Mouse (Mus musculus) T-helper 1 cell (primary cell): ENCODE results near the gene Large2.
"Not testable (repeated sequence)": the region's sequence is repeated elsewhere in the genome, so short reads cannot be mapped to it uniquely, and the experiment has no call there.

Experiments used
- in situ Hi-C: fragments of 300-600 bp; cut with MboI, MseI; formaldehyde crosslinking; loops from one replicate; pipeline ENCODE4 v1.15.1; 2025; ENCODE audit warnings: high pct_unique_total_duplicates

Gene Large2

GRCm38 (mm10) chr2:92374514-92374913 is at the start of gene Large2, which contains the start of gene Pex16:
Large2 (minus strand) TSS chr2:92374869.
Pex16 (plus strand) TSS chr2:92374676.
- in situ Hi-C loops = no loop called here

- in situ Hi-C loops = no loop called here
Measured at GRCm38 (mm10) chr2:92423702-92424461, 49.2 kb upstream of the Large2 start.

- in situ Hi-C loops = no loop called here
Measured at GRCm38 (mm10) chr2:92423156-92423555, 48.5 kb upstream of the Large2 start.

- in situ Hi-C loops = no loop called here
Measured at GRCm38 (mm10) chr2:92422388-92423135, 47.9 kb upstream of the Large2 start.

- in situ Hi-C loops = no loop called here
Measured at GRCm38 (mm10) chr2:92421723-92422387, 47.2 kb upstream of the Large2 start.

- in situ Hi-C loops = no loop called here
Measured at GRCm38 (mm10) chr2:92411705-92412104, 37.0 kb upstream of the Large2 start.

- in situ Hi-C loops = no loop called here
Measured at GRCm38 (mm10) chr2:92408309-92409045, 33.8 kb upstream of the Large2 start.

- in situ Hi-C loops = no loop called here
Measured at GRCm38 (mm10) chr2:92405687-92406086, 31.0 kb upstream of the Large2 start.

GRCm38 (mm10) chr2:92404737-92405136 is 30.1 kb upstream of the Large2 start:
- in situ Hi-C loops = no loop called here

GRCm38 (mm10) chr2:92403776-92404319 is 29.2 kb upstream of the Large2 start:
- in situ Hi-C loops = no loop called here

- in situ Hi-C loops = no loop called here
Measured at GRCm38 (mm10) chr2:92402591-92403326, 28.1 kb upstream of the Large2 start.

- in situ Hi-C loops = no loop called here
Measured at GRCm38 (mm10) chr2:92401091-92401561, 26.5 kb upstream of the Large2 start, which contains the start of gene Mapk8ip1. Mapk8ip1 (minus strand) TSS chr2:92401263.

- in situ Hi-C loops = no loop called here
Measured at GRCm38 (mm10) chr2:92400682-92401081, 26.0 kb upstream of the Large2 start.

- in situ Hi-C loops = not testable (repeated sequence)
Measured at GRCm38 (mm10) chr2:92399877-92400276, 25.2 kb upstream of the Large2 start.

- in situ Hi-C loops = no loop called here
Measured at GRCm38 (mm10) chr2:92397436-92397835, 22.8 kb upstream of the Large2 start.

- in situ Hi-C loops = no loop called here
Measured at GRCm38 (mm10) chr2:92395535-92395934, 20.9 kb upstream of the Large2 start.

- in situ Hi-C loops = no loop called here
Measured at GRCm38 (mm10) chr2:92392318-92393264, 17.9 kb upstream of the Large2 start.

- in situ Hi-C loops = no loop called here
Measured at GRCm38 (mm10) chr2:92391703-92392317, 17.1 kb upstream of the Large2 start.

- in situ Hi-C loops = no loop called here
Measured at GRCm38 (mm10) chr2:92391116-92391515, 16.4 kb upstream of the Large2 start.
